Mouse (Mus musculus): ENCODE results near the gene Khdc3.
"Not testable (repeated sequence)": the region's sequence is repeated elsewhere in the genome, so short reads cannot be mapped to it uniquely, and the experiment has no call there.

The Khdc3 gene

GRCm38 (mm10) chr9:73102181-73102580 lies 545 bp downstream of the Khdc3 start, which contains the start of gene Gm20509:
Gm20509 (plus strand) TSS chr9:73102470.
- DNase-seq (ENCODE audit: low spot score in 2 of 2) = no peak

GRCm38 (mm10) chr9:73103159-73103879 lies 1.7 kb downstream of the Khdc3 start:
- peak in 1 of 2 experiments; percentile 29 for DNase-seq (ENCODE audit: low spot score in 2 of 2)

- no peak for DNase-seq (ENCODE audit: low spot score in 2 of 2)
Measured at GRCm38 (mm10) chr9:73103880-73104198, 2.2 kb downstream of the Khdc3 start.

- no peak for DNase-seq (ENCODE audit: low spot score in 2 of 2)
Measured at GRCm38 (mm10) chr9:73105141-73105540, 3.5 kb downstream of the Khdc3 start.

GRCm38 (mm10) chr9:73105771-73106170 lies 4.1 kb downstream of the Khdc3 start:
- DNase-seq (ENCODE audit: low spot score in 2 of 2) = no peak

GRCm38 (mm10) chr9:73112919-73113906 lies 11.6 kb downstream of the Khdc3 start, which contains the start of gene Rsl24d1:
Rsl24d1 (plus strand) TSS chr9:73113426.
- DNase-seq (ENCODE audit: low spot score in 2 of 2) = peak; percentile 84 to 89

GRCm38 (mm10) chr9:73116704-73117103 lies 15.1 kb downstream of the Khdc3 start:
- not testable (repeated sequence) for DNase-seq (ENCODE audit: low spot score in 2 of 2)

- DNase-seq (ENCODE audit: low spot score in 2 of 2) = no peak
Measured at GRCm38 (mm10) chr9:73118012-73118411, 16.4 kb downstream of the Khdc3 start.

- DNase-seq (ENCODE audit: low spot score in 2 of 2) = peak in 1 of 2 experiments; percentile 18
Measured at GRCm38 (mm10) chr9:73121735-73122134, 20.1 kb downstream of the Khdc3 start.

GRCm38 (mm10) chr9:73125043-73125570 lies 23.5 kb downstream of the Khdc3 start:
- DNase-seq (ENCODE audit: low spot score in 2 of 2) = no peak

GRCm38 (mm10) chr9:73127457-73127856 lies 25.8 kb downstream of the Khdc3 start:
- DNase-seq (ENCODE audit: low spot score in 2 of 2) = no peak

GRCm38 (mm10) chr9:73129875-73130274 lies 28.2 kb downstream of the Khdc3 start:
- no peak for DNase-seq (ENCODE audit: low spot score in 2 of 2)

- DNase-seq (ENCODE audit: low spot score in 2 of 2) = no peak
Measured at GRCm38 (mm10) chr9:73130529-73130928, 28.9 kb downstream of the Khdc3 start.

- DNase-seq (ENCODE audit: low spot score in 2 of 2) = no peak
Measured at GRCm38 (mm10) chr9:73137341-73137886, 35.8 kb downstream of the Khdc3 start.
